Mouse (Mus musculus) urinary bladder, postnatal 36 days (tissue): ENCODE measurements around the gene Ncapd3.

Experiments used
- DNase-seq, 2 experiments: peaks; one replicate each; pipeline ENCODE4 v3.0.0; 2022; ENCODE audit warnings: low spot score in 2 of 2, mixed read lengths in 1 of 2

Ncapd3 gene

GRCm38 (mm10) chr9:27043892-27044291 is 13.9 kb downstream of the Ncapd3 start:
- no peak for DNase-seq

GRCm38 (mm10) chr9:27049492-27049891 is 19.5 kb downstream of the Ncapd3 start:
- DNase-seq: no peak

- DNase-seq: no peak
Observed at GRCm38 (mm10) chr9:27058341-27058740, 28.4 kb downstream of the Ncapd3 start.

- DNase-seq: no peak
Observed at GRCm38 (mm10) chr9:27070895-27071294, 40.9 kb downstream of the Ncapd3 start.

GRCm38 (mm10) chr9:27074677-27075076 is 44.7 kb downstream of the Ncapd3 start:
- DNase-seq: no peak

- DNase-seq: no peak
Observed at GRCm38 (mm10) chr9:27075812-27076211, 45.8 kb downstream of the Ncapd3 start.

GRCm38 (mm10) chr9:27086256-27086655 is 56.3 kb downstream of the Ncapd3 start:
- no peak for DNase-seq

- DNase-seq: no peak
Observed at GRCm38 (mm10) chr9:27087402-27087801, 57.4 kb downstream of the Ncapd3 start.

- no peak for DNase-seq
Observed at GRCm38 (mm10) chr9:27090134-27090533, 60.2 kb downstream of the Ncapd3 start.

- DNase-seq: no peak
Observed at GRCm38 (mm10) chr9:27090801-27091775, 61.1 kb downstream of the Ncapd3 start.

- DNase-seq: no peak
Observed at GRCm38 (mm10) chr9:27092916-27093315, 62.9 kb downstream of the Ncapd3 start.

- DNase-seq: no peak
Observed at GRCm38 (mm10) chr9:27098092-27098491, 68.1 kb downstream of the Ncapd3 start.

- no peak for DNase-seq
Observed at GRCm38 (mm10) chr9:27098557-27098956, 68.6 kb downstream of the Ncapd3 start.

- no peak for DNase-seq
Observed at GRCm38 (mm10) chr9:27099474-27099873, 69.5 kb downstream of the Ncapd3 start.

- DNase-seq: no peak
Observed at GRCm38 (mm10) chr9:27101466-27101865, 71.5 kb downstream of the Ncapd3 start.

GRCm38 (mm10) chr9:27106081-27106480 is 76.1 kb downstream of the Ncapd3 start:
- peak; percentile 8 to 33 for DNase-seq

- DNase-seq: no peak
Observed at GRCm38 (mm10) chr9:27108451-27108850, 78.5 kb downstream of the Ncapd3 start.

- DNase-seq: peak in 1 of 2 experiments; percentile 42
Observed at GRCm38 (mm10) chr9:27109533-27110514, 79.8 kb downstream of the Ncapd3 start.

GRCm38 (mm10) chr9:27110681-27111080 is 80.7 kb downstream of the Ncapd3 start:
- DNase-seq: no peak

GRCm38 (mm10) chr9:27111756-27112155 is 81.8 kb downstream of the Ncapd3 start:
- DNase-seq: no peak

- no peak for DNase-seq
Observed at GRCm38 (mm10) chr9:27121254-27121653, 91.3 kb downstream of the Ncapd3 start.

GRCm38 (mm10) chr9:27122076-27122475 is 92.1 kb downstream of the Ncapd3 start:
- DNase-seq: no peak
